1 mouse cellular context compared by ENCODE assay signal in the genomic region with DNA sequence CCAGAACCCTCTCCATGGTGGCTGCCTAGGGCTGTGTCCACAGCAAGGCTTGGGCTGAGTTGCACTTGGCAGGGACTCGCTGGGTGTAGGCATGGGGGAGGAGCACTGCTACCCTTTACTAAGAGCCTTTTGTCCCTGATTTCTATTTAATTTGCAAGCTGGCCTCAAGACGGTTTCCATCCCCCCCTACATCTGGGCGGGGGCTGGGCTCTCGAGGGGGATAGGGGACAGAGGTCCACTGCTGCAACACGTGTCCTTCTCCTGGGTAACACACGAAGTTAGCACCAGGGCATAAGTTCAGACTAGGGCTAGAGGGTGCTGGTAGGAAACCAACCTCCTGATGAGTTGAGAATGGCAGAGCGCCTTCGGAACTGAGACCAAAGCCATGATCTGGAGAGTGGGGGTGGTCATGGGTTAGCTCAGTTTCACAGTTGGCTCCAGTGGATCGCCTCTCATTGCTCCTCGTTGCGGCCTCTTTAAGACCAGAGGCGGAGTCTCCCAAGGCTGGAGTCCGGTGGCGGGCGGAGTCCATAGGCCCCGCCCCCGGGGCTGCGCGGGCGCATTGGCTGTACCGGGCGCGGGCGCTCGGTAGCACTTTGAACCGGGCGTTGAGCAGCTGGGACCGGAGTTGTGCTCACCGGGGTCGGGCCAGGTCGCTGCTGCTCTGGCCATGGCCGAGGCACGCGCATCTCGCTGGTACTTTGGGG.
A peak's percentile ranks its signal among the peaks of the same experiment; 100 is the strongest.
TF ChIP-seq lines count a peak whose summit lies in the region.

A gene (plus strand): TSS at position 524 of the 707 bp plus-strand sequence.

TF ChIP-seq in MEL, 35 proteins besides CTCF, POLR2A, EP300 and RAD21 (continued from another document):
- TF ChIP-seq HCFC1 (IDR thresholded peaks at IDR 0.05; ENCODE audit: low read depth, low read length) (peak; percentile 63), ZMIZ1 (IDR thresholded peaks at IDR 0.05; ENCODE audit: low read depth, low read length) (no peak; the same call in none of the 2 replicates), SIN3A (IDR thresholded peaks at IDR 0.05; ENCODE audit: low read length) (peak; percentile 54; the same call in 1 of the 2 replicates), CHD2 (IDR thresholded peaks at IDR 0.05; ENCODE audit: low read length) (peak; percentile 21; the same call in 1 of the 2 replicates), CHD1 (IDR thresholded peaks at IDR 0.05; ENCODE audit: low read depth, low read length) (no peak), GABPA (IDR thresholded peaks at IDR 0.05; ENCODE audit: low read depth, low read length) (no peak), USF1 (IDR thresholded peaks at IDR 0.05; ENCODE audit: low read depth, low read length) (peak; percentile 61), POLR2AphosphoS2 (IDR thresholded peaks at IDR 0.05; ENCODE audit: low read length) (peak; percentile 92), MAX (IDR thresholded peaks at IDR 0.05; ENCODE audit: low read length) (peak; percentile 84), MAFK (IDR thresholded peaks at IDR 0.05; ENCODE audit: borderline replicate concordance, low read depth, low read length) (no peak), MEF2A (IDR thresholded peaks at IDR 0.05; ENCODE audit: extremely low read depth, insufficient replicate concordance, low read depth, low read length, poor library complexity, severe bottlenecking) (no peak), NRF1 (IDR thresholded peaks at IDR 0.05; ENCODE audit: insufficient read depth, low read depth, low read length, poor library complexity, severe bottlenecking) (peak; percentile 82), JUND (IDR thresholded peaks at IDR 0.05; ENCODE audit: low read depth, low read length) (no peak), ZC3H11A (IDR thresholded peaks at IDR 0.05; ENCODE audit: low read depth, low read length) (no peak), TCF12 (IDR thresholded peaks at IDR 0.05; ENCODE audit: low read depth, low read length) (peak; percentile 56), POLR2AphosphoS5 (IDR thresholded peaks at IDR 0.05; ENCODE audit: borderline replicate concordance, low read depth, low read length) (no peak; the same call in 1 of the 2 replicates), MAZ (IDR thresholded peaks at IDR 0.05; ENCODE audit: low read depth, low read length) (no peak; the same call in 1 of the 2 replicates), RCOR1 (IDR thresholded peaks at IDR 0.05; ENCODE audit: low read depth, low read length) (no peak), MYB (IDR thresholded peaks at IDR 0.05; ENCODE audit: low read depth, low read length) (no peak), GATA1 (IDR thresholded peaks at IDR 0.05; ENCODE audit: low read depth, low read length) (no peak), ELF1 (IDR thresholded peaks at IDR 0.05; ENCODE audit: low read depth, low read length) (no peak), TBP (IDR thresholded peaks at IDR 0.05; ENCODE audit: low read depth, low read length) (peak; percentile 66), BHLHE40 (IDR thresholded peaks at IDR 0.05; ENCODE audit: borderline replicate concordance, low read depth, low read length) (no peak), KAT2A (conservative IDR thresholded peaks at IDR 0.05; ENCODE audit: low read depth, low read length) (no peak), ZKSCAN1 (IDR thresholded peaks at IDR 0.05; ENCODE audit: low read depth, low read length) (no peak), ZNF384 (IDR thresholded peaks at IDR 0.05; ENCODE audit: low read depth, low read length) (no peak)
